Mouse (Mus musculus): Measurements from ENCODE around the gene H2-T22. TPM values are rescaled to one million over a fixed set of nuclear protein-coding genes. Genes with fewer than 3 reads are reported as not detected.
"Not testable (repeated sequence)": the region's sequence is repeated elsewhere in the genome, so short reads cannot be mapped to it uniquely, and the experiment has no call there.

Gene H2-T22
- polyA plus RNA-seq, 1 experiment from 2014 or later = 15.0 TPM

GRCm38 (mm10) chr17:36014977-36015376 lies 27.6 kb downstream of the H2-T22 start:
- no peak for ATAC-seq (replicated peaks; ENCODE audit: low FRiP score, low TSS enrichment, low read depth)
- Histone ChIP-seq H3K4me2 (ENCODE audit: low read length) (no peak overlapping the region), H3K27me3 (replicated peaks; ENCODE audit: control insufficient read depth, insufficient read depth, low read length) (no peaks in the 10 kb centered on the region), H3K4me1 (replicated peaks; ENCODE audit: control insufficient read depth, insufficient read depth, low read length) (no peaks in the 10 kb centered on the region), H3K4me3 (ENCODE audit: low read depth, low read length) (no peak overlapping the region), H3K9ac (ENCODE audit: low read length) (no peak overlapping the region), H3K27ac (ENCODE audit: low read depth) (no peak overlapping the region), H3K9me3 (ENCODE audit: control insufficient read depth, low read length) (no peaks in the 10 kb centered on the region), H3K36me3 (ENCODE audit: control insufficient read depth, insufficient read depth, low read length) (0 out of 2 replicates have a peak, but pooled peaks cover 5% of the 10 kb centered on the region)
- 89% methylated on average over 5 of the region's 5 CpGs for WGBS
- DNase-seq (ENCODE audit: low spot score) = no peak

GRCm38 (mm10) chr17:36004409-36004808 lies 38.1 kb downstream of the H2-T22 start:
- not testable (repeated sequence) for H3K4me3 ChIP-seq (ENCODE audit: low read depth, low read length); H3K9ac ChIP-seq (ENCODE audit: low read length); H3K9me3 ChIP-seq (ENCODE audit: control insufficient read depth, low read length); H3K27me3 ChIP-seq (replicated peaks; ENCODE audit: control insufficient read depth, insufficient read depth, low read length); H3K4me2 ChIP-seq (ENCODE audit: low read length); DNase-seq (ENCODE audit: low spot score); H3K27ac ChIP-seq (ENCODE audit: low read depth); ATAC-seq (replicated peaks; ENCODE audit: low FRiP score, low TSS enrichment, low read depth); H3K36me3 ChIP-seq (ENCODE audit: control insufficient read depth, insufficient read depth, low read length); H3K4me1 ChIP-seq (replicated peaks; ENCODE audit: control insufficient read depth, insufficient read depth, low read length)
- 88% methylated on average over 7 of the region's 7 CpGs for WGBS

- DNase-seq (ENCODE audit: low spot score) (no peak), ATAC-seq (replicated peaks; ENCODE audit: low FRiP score, low TSS enrichment, low read depth) (no peak)
- Histone ChIP-seq H3K27me3 (replicated peaks; ENCODE audit: control insufficient read depth, insufficient read depth, low read length) (no peaks in the 10 kb centered on the region), H3K9ac (ENCODE audit: low read length) (no peak overlapping the region), H3K4me1 (replicated peaks; ENCODE audit: control insufficient read depth, insufficient read depth, low read length) (no peaks in the 10 kb centered on the region), H3K36me3 (ENCODE audit: control insufficient read depth, insufficient read depth, low read length) (no peaks in the 10 kb centered on the region), H3K9me3 (ENCODE audit: control insufficient read depth, low read length) (0 out of 2 replicates have a peak, but pooled peaks cover 3% of the 10 kb centered on the region), H3K4me3 (ENCODE audit: low read depth, low read length) (no peak overlapping the region), H3K27ac (ENCODE audit: low read depth) (no peak overlapping the region), H3K4me2 (ENCODE audit: low read length) (no peak overlapping the region)
- 94% methylated on average over 7 of the region's 7 CpGs for WGBS
These were observed 39.2 kb downstream of the H2-T22 start for GRCm38 (mm10) chr17:36003331-36003730.

- no peaks in the 10 kb centered on the region for H3K36me3 ChIP-seq (ENCODE audit: control insufficient read depth, insufficient read depth, low read length)
- H3K4me3 ChIP-seq (ENCODE audit: low read depth, low read length) = no peak overlapping the region
- no peaks in the 10 kb centered on the region; the same call in 1 of the 2 replicates for H3K4me1 ChIP-seq (replicated peaks; ENCODE audit: control insufficient read depth, insufficient read depth, low read length)
- WGBS = 90% methylated on average over 6 of the region's 6 CpGs
- no peak overlapping the region for H3K9ac ChIP-seq (ENCODE audit: low read length)
- DNase-seq (ENCODE audit: low spot score) (no peak), ATAC-seq (replicated peaks; ENCODE audit: low FRiP score, low TSS enrichment, low read depth) (no peak)
- H3K9me3 ChIP-seq (ENCODE audit: control insufficient read depth, low read length) = 0 out of 2 replicates have a peak, but pooled peaks cover 3% of the 10 kb centered on the region
- H3K4me2 ChIP-seq (ENCODE audit: low read length) = no peak overlapping the region
- no peaks in the 10 kb centered on the region for H3K27me3 ChIP-seq (replicated peaks; ENCODE audit: control insufficient read depth, insufficient read depth, low read length)
- H3K27ac ChIP-seq (ENCODE audit: low read depth) = no peak overlapping the region
These were observed 40.6 kb downstream of the H2-T22 start for GRCm38 (mm10) chr17:36001966-36002365.

GRCm38 (mm10) chr17:36001121-36001897 lies 41.2 kb downstream of the H2-T22 start:
- H3K27me3 ChIP-seq (replicated peaks; ENCODE audit: control insufficient read depth, insufficient read depth, low read length) = no peaks in the 10 kb centered on the region

GRCm38 (mm10) chr17:36000349-36000748 lies 42.2 kb downstream of the H2-T22 start:
- no peak overlapping the region for H3K4me2 ChIP-seq (ENCODE audit: low read length)
- no peaks in the 10 kb centered on the region for H3K9me3 ChIP-seq (ENCODE audit: control insufficient read depth, low read length)
- H3K4me1 ChIP-seq (replicated peaks; ENCODE audit: control insufficient read depth, insufficient read depth, low read length) = peaks cover 3% of the 10 kb centered on the region
- ATAC-seq (replicated peaks; ENCODE audit: low FRiP score, low TSS enrichment, low read depth) (no peak), DNase-seq (ENCODE audit: low spot score) (no peak)
- no peak overlapping the region for H3K4me3 ChIP-seq (ENCODE audit: low read depth, low read length)
- no peaks in the 10 kb centered on the region for H3K27me3 ChIP-seq (replicated peaks; ENCODE audit: control insufficient read depth, insufficient read depth, low read length)
- 69% methylated on average over 4 of the region's 4 CpGs for WGBS
- no peak overlapping the region for H3K9ac ChIP-seq (ENCODE audit: low read length)
- no peak overlapping the region for H3K27ac ChIP-seq (ENCODE audit: low read depth)
- no peaks in the 10 kb centered on the region for H3K36me3 ChIP-seq (ENCODE audit: control insufficient read depth, insufficient read depth, low read length)

More at GRCm38 (mm10) chr17:36001121-36001897, 41.2 kb downstream of the H2-T22 start:
- Histone ChIP-seq H3K4me3 (ENCODE audit: low read depth, low read length) (no peak overlapping the region), H3K4me1 (replicated peaks; ENCODE audit: control insufficient read depth, insufficient read depth, low read length) (no peaks in the 10 kb centered on the region; the same call in 1 of the 2 replicates), H3K9me3 (ENCODE audit: control insufficient read depth, low read length) (no peaks in the 10 kb centered on the region), H3K27ac (ENCODE audit: low read depth) (no peak overlapping the region), H3K36me3 (ENCODE audit: control insufficient read depth, insufficient read depth, low read length) (no peaks in the 10 kb centered on the region), H3K9ac (ENCODE audit: low read length) (no peak overlapping the region), H3K4me2 (ENCODE audit: low read length) (no peak overlapping the region)
- 90% methylated on average over 12 of the region's 12 CpGs for WGBS
- no peak for ATAC-seq (replicated peaks; ENCODE audit: low FRiP score, low TSS enrichment, low read depth)
- DNase-seq (ENCODE audit: low spot score) = no peak

- Histone ChIP-seq H3K4me3 (ENCODE audit: low read depth, low read length) (no peak overlapping the region), H3K9me3 (ENCODE audit: control insufficient read depth, low read length) (no peaks in the 10 kb centered on the region), H3K9ac (ENCODE audit: low read length) (no peak overlapping the region), H3K36me3 (ENCODE audit: control insufficient read depth, insufficient read depth, low read length) (no peaks in the 10 kb centered on the region), H3K27me3 (replicated peaks; ENCODE audit: control insufficient read depth, insufficient read depth, low read length) (no peaks in the 10 kb centered on the region), H3K4me1 (replicated peaks; ENCODE audit: control insufficient read depth, insufficient read depth, low read length) (peaks cover 5% of the 10 kb centered on the region), H3K4me2 (ENCODE audit: low read length) (no peak overlapping the region), H3K27ac (ENCODE audit: low read depth) (no peak overlapping the region)
- ATAC-seq (replicated peaks; ENCODE audit: low FRiP score, low TSS enrichment, low read depth) = no peak
- no peak for DNase-seq (ENCODE audit: low spot score)
- WGBS = 84% methylated on average over 7 of the region's 7 CpGs
These were observed 43.2 kb downstream of the H2-T22 start for GRCm38 (mm10) chr17:35999356-35999755.

GRCm38 (mm10) chr17:35998545-35999305 lies 43.8 kb downstream of the H2-T22 start:
- Histone ChIP-seq H3K27ac (ENCODE audit: low read depth) (no peak overlapping the region), H3K9me3 (ENCODE audit: control insufficient read depth, low read length) (no peaks in the 10 kb centered on the region), H3K9ac (ENCODE audit: low read length) (no peak overlapping the region), H3K4me1 (replicated peaks; ENCODE audit: control insufficient read depth, insufficient read depth, low read length) (peaks cover 5% of the 10 kb centered on the region), H3K4me2 (ENCODE audit: low read length) (no peak overlapping the region), H3K4me3 (ENCODE audit: low read depth, low read length) (no peak overlapping the region), H3K27me3 (replicated peaks; ENCODE audit: control insufficient read depth, insufficient read depth, low read length) (no peaks in the 10 kb centered on the region), H3K36me3 (ENCODE audit: control insufficient read depth, insufficient read depth, low read length) (no peaks in the 10 kb centered on the region)
- 79% methylated on average over 6 of the region's 6 CpGs for WGBS
- no peak for DNase-seq (ENCODE audit: low spot score)
- ATAC-seq (replicated peaks; ENCODE audit: low FRiP score, low TSS enrichment, low read depth) = no peak
